Mouse (Mus musculus) liver (tissue): ENCODE data around the gene Anks1.
A peak's percentile ranks its signal among the peaks of the same experiment; 100 is the strongest.

Source experiments
- DNase-seq: peaks from one replicate; pipeline ENCODE4 v3.0.0-alpha.2; 2020; ENCODE audit warnings: mixed read lengths

The Anks1 gene

DNA sequence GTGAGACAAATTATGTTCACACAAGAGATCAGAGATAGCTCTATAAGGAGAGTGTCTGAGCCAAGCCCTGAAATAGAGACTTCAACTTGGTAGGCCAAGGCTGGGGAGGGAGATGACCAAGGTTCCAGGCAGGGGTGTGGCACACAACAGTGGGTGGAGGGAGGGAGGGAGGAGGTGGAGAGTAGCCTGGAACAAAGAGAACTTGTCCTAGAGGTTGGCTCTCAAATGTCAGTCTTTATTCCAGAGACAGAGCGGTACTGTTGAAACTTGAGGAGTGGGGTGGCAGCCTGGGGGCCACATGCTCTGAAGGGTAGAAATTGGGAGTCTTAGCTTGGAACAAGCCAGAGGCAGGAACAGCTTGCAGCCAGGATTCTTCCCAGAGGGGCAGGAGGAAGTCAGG is 91.7 kb downstream of the Anks1 start:
- DNase-seq: no peak

DNA sequence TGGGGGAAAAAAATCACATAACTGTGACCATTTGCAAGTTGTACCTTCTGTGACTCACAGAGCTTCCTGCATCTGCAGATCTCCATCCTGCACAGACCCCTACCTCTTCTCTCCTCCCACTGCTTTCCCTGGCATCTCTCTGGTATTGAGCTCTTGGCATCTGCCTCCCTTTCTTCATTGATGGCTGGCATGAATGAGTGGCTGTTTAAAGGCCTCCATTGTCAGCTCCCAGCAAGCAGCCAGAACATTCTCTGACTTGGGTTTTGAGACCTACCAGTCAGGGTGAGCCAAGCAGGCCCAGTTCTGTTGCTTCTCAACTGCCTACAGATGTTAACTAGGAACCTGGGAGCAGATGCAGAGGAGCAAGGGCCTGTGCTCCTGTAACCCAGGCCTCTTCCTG is 96.3 kb downstream of the Anks1 start:
- no peak for DNase-seq

DNA sequence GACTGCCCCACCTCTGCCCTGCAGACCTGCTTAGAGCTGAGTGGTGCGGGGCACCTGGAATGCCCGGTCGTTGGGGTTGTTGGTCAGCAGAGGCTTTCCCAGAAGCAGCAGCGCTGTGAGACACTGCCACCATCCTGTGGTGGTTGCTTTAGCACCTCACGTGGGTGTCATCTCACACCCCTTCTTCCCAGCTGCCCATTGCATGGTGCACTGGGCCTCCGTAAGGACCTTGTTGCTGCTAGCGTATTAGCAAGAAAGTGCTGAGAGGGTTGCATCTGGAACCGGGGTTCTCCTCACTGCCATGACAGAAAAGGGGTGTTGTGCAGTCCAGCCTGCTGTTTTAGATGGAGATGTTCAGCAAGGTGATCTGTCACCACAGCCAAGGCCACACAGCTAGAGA is 97.1 kb downstream of the Anks1 start:
- no peak for DNase-seq

DNA sequence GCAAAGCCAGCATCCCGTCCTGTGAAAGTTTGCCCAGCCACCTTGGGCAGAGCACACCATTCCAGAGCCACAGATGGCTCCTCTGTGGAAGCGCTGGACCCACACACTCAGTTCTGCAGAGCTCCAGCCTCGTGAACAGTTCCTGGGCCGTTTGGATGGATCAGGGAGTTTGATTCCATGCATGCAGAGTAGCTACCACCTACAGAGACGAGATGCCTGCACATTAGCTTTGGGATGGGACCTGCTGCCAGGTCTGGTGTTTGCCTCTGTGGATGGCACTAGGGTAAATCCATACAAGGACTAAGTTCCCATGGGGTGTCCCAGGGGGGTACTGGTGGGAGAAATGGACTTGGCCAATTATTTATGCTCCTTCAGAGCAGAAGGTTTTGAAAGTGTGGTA is 97.5 kb downstream of the Anks1 start:
- DNase-seq: no peak

DNA sequence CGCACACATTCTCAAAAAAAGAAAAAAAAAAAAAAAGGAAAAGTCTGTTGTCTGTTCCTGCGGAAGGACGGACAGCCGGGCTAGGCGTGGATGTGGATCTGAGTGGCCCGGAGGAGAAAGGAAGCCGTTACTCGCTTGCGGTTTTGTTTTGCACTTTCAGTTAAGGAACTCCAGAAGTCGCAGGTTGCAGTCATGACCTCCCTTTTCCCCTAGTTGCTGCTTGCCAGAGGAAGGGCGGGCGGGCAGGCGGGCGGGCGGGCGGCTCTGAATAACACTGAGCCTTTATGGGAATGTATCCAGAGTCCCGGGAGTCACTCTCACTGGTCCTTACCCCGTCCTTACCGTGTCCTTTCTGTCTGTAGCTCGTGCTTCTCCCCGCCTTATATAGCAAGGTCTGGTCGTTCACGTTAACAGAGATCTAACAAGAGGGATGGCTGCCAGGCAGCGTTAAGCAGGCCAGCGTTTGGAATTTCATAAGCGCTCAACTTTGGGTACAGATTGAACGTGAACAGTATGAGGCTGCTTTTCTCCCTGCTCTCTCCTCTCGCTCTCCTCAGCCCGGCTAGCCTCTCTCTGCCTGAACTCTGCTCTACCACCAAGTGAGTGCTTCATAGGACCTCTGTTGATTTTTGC is 98.2 kb downstream of the Anks1 start:
- peak; percentile 61 for DNase-seq

DNA sequence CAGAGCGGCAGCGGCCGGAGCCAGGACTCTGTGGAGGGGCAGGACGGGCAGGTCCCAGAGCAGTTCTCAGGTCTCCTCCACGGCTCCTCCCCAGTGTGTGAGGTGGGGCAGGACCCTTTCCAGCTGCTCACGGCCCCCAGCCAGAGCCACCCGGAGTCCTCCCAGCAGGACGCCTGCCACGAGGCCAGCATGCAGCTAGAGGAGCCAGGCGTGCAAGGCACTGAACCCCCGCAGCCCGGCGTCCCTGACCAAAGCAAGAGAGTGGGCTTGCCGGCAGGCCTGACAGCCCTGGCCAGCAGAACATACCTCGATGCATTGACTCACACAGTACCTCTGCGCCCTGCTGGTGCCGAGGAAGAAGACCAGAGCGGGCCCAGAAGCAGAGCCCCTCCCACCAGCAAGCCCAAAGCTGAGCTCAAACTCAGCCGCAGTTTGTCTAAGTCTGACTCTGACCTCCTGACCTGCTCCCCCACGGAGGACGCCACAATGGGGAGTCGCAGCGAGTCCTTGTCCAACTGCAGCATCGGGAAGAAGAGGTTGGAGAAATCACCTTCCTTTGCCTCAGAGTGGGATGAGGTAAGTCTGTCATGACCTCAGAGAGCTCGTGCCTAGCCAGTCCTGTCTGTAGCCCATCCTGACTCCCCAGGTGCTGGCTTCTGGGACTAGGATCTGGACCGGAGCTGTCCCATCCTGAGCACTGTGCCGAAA is 98.9 kb downstream of the Anks1 start:
- DNase-seq: no peak

DNA sequence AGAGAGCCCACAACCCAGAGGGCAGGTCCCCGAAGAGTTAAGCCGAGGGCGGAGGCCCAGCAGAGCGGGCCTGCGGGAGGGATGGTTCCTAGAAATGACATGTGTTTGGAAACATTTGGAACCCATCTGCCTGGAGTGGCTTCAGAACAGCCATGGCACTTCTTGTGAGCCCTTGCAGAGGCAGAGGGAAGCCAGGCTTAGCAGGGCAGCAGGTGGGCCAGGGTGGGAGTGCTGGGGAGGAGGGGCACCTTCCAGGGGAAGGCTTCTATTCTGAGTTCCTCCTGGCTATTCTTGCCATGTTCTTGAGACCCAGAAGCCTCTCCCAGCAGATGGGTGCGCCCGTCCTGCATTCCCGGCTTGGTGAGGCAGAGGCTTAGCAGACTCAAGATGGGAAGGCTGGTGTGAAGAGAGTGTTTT is 99.5 kb downstream of the Anks1 start:
- DNase-seq: no peak

DNA sequence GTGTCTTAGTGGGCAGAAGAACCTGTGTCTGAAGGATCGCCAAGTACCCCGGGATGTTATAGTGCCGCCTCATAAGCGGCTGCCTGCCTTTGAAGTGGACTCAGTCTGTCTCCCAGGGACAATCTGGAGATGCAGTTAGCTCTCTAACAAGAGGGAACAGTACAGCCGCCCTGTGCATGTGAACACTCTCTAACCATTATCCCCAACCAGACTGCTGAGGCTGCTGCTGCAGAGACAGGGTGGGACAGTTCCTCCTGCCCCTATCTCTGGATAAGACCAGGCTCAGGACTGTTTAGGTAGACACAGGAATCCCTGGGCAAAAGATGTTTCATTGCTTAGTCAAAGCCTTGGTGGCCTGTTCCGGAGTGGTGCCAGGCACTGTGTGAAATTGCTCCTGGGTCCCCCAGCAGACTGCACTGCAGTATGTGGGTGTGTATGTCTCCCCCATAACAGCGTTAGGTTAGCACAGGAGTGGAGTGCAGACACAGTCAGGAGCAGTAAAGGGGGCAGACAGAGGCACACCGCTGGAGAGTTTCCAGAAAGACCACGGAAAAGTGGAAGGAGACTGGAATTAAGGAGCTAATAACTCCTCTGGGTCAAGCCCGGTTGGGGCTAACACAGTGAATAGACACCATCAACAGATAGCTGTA is 100.1 kb downstream of the Anks1 start:
- no peak for DNase-seq

DNA sequence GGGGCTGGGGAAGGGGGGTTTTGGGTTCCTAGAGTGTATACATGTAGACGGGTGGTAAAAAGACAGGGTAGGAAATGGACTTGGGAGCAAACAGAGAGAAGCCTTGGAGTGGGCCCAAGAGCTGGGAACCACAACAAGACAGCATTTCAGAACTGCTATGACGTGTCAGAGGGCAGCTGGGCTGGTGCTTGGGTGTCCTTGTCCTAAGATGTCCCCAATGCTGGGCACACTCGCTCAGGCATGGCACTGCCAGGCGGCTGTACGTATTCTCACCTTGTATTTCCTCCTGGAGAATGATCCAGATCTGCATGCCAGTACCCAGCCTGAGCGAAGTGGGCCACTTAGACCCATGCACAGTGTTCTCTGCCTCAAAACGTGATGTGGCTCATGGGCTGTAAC is 100.6 kb downstream of the Anks1 start:
- DNase-seq: no peak

DNA sequence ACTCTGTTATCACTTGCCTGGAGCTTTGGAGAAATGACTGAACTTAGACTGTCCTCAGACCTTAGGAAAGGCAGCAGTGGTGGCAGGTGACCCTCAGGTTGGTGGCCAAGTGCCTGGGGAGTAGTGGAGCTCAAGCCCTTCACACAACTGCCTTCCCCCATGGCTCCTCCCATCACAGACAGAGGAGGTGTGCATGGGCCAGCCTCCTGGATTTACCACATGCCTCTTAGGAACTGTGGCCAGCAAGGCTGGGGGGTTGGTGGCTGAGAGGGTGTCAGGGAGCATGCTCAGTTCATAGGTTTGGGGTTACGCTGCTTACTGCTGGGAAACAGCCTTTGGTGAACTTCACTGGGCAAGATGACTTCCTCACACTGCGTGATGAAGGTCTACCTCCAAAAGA is 101.8 kb downstream of the Anks1 start:
- DNase-seq: no peak

DNA sequence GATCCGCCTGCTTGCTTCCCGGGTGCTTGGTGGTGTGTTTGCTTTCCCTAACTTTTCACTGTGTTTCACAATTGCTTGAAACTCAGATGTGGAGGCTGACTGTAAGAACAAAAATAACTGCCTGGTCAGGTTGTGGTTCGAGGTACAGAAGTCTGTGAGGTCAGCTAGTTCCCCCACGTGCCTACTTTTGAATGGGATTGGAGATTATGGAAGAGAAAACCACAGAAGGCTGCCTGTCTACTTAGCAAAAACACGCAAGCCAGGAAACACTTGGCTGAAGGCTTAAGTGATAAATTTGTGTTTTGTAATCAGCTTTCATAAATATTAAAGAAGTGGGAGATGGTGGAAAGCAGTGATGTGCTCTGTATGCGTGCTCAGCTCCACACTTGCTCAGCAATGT is 103.7 kb downstream of the Anks1 start:
- no peak for DNase-seq

DNA sequence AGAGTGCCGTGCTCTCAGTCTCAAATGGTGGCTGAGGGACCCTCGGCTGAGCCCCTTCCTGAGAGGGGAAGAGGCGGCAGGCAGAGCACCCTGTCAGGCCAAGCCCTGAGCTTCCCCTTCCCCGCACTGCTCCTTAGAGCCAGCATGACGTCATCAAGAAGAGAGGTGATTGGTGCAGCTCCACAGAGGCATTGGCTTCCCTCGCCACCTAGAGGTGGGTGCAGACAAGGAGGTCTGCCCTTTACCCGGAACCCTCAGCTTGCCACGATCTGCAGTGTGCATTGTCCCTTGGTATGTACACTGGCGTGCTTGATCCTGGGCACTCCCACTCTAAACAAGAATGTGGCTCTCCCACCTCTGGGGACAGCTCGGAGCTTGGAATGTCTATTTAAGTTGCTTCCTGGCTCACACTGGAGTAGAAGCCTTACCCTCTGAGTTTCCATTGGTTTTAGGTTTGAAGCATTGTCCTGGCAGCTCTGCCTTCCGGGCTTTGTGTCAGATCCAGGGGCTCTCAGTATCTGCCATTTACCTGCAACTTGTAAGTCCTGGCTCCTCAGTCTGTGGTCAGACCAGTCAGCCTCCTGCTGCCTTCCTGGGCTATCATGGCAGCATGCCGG is 104.3 kb downstream of the Anks1 start:
- peak; percentile 80 for DNase-seq

DNA sequence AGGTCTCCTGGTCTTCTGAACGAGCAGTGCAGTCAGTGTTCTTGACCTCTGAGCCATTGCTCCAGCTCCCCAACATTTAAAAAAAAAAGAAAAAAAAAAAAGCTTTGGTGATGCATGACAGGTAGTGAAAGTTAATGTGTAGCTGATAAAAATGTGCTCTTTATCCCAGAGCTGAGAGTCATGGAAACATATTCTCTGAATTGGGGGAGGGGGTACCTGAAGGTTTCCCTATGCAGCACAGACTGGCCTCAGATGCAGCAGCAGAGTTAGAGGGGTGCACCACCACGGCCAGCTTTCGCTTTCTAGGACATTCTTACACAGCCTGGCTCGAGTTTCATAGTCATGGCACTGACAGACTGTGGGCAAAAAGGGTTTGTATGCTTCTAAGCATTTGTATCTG is 105.3 kb downstream of the Anks1 start:
- DNase-seq: no peak

DNA sequence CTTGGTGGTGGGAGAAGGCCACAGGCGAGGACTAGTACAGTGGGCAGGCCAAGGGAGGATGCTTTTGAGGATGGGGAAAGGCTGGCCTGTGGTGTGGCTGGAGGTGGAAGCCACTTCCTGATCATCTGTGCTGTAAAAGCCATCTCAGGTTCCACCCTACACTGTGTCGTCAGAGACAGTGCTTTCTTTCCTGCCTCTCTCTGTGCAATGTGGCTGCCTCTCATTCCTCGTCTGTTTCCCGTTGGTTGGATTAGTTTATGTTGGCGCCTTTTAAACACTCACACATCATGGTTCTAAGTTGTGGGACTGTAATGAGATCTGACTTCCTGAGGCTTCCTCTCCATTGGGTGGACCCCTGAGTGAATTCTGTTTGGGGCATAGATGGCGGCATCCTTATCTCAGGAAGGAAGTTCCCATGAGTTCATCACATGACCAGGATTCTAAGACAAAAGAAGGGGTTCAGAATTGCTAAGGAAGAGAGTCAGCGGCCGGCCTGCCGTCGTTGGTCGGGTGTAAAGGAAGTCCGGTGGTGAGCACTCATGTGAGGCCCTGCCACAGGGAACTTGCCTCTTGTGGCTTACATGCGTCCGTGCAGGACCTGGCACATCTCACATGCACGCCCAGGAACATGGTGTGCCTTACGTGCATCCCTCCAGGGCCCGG is 106.1 kb downstream of the Anks1 start:
- peak; percentile 53 for DNase-seq

DNA sequence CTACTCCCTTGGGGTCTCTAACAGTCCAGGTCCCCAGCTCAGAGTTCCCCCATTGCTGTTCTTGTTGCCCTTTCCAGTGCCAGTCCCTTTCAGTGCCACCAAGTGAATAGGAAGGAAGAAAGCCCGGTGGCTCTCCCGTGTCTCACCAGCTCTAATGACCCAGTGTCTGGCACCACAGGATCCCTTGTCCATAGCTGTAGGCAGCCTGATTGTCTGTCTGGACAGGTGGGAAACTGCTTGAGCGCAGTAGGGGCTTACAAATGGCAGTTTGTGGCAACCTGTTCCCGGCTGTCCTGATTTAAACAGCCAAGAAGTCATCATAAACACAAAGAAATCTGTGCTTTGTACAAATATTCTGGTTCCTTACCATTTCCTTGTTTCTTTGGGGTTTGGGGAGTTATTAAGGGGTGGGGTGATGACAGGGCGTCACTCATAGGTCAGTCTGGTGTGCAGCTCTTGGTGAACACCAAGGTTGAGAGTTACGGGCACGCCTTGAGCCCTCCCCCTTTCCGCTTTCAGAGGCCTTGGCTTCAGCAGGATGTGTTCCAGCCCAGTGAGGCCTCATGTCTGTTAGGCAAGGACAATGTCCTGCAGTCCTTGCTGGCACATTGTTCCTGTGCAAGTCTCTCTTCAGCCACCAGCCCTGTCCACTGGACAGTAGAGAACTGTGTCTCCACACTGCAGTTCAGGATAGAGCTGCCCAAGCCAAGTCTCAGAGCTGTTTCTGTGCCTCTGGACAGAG is 107.1 kb downstream of the Anks1 start:
- DNase-seq: peak; percentile 33

DNA sequence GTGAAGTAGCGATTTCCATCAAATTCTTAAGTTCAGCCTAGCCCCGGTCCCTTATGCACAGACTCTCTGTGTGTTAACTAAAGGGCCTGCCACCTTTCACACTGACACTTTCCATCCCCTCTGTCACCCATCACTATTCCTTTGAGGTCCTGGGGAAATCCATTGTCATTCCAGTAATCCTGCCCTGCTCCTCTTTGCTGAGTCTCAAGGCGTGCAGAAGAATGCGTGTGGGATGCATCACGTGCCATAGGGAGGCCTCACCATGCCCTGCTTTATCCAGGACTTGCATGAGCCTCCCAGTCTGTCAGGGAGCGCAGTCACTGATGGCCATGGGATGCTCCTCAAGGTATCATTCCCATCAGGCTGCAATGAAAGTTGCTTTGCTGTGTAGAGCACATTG is 109.2 kb downstream of the Anks1 start:
- no peak for DNase-seq

DNA sequence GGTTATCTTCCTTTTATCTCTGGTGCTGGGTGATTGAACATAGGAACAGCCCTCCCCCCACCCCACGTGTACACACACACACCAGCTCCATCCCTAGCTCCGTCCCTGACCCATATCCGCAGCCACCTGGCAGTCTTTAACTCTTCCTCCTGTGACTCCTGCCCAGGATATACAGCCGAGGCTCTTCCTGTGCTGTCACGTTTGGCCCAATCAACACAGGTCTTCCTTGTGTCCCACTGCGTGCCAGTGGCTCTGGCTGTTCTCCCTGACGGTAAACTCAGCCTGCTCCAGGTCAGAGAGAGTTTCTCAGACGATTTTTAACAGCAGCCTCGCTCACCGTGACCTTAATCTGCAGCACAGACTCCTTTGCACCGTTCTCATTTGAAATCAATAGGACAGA is 109.7 kb downstream of the Anks1 start:
- DNase-seq: no peak

DNA sequence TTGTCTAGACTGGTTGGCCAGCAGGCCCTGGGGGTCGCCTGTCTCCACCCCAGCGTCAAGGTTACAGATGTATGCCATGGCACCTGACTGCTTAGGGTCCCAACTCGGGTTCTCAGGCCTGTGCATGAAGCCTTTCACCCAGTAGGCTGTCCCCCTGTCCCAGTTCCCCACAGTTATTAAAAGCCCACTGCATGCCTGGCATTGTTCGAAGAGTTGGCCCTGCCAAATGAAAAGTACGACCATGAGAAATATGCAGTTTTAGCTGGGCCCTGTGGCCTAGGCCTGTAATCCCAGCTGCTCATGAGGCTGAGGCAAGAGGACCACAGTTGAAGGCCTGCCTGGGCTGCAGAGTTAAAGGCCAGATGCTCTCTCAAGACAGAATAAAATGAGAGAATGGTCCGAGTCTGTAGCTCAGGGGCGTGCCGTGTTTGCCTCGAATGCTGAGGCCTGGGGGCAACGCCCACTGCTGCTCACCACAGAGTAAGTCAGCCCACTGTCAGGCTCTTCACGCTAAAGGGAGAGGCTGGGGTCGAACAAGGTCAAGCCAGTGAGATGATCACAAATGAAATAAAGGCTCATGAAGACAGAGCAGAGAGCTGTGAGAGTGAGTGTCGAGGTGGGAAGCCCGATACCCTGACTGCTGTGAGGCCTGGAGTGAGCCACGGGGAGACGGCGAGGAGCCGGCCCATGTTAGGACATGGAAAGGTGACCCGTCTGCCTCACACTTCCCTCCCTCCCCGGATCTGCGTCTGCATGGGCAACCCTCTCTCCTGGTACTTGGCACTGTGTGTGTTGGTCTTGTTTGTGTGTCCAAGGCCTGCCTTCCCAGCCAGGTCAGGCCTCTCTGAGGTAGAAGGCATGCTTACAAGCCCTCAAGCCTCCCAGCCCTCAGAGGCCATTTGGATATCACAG is 110.9 kb downstream of the Anks1 start:
- no peak for DNase-seq

DNA sequence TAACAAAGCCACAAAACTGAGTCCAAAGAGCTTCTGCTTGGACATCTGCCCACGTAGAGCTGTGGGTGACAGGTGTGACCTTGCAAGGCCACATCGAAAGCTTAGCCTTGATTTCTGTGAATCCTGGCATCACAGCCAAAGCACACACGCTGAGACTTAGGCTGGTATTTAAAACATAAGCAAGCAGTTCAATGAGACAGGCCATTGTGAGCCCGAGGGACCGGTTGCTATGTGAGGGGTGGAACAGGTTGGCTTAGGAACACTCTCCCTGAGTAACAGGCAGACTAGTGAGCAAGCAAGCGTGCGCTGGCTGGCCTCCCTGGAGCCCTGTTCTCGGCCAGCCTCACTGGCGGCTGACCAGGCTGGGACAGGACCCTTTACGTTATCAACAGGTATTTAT is 112.8 kb downstream of the Anks1 start:
- DNase-seq: no peak

DNA sequence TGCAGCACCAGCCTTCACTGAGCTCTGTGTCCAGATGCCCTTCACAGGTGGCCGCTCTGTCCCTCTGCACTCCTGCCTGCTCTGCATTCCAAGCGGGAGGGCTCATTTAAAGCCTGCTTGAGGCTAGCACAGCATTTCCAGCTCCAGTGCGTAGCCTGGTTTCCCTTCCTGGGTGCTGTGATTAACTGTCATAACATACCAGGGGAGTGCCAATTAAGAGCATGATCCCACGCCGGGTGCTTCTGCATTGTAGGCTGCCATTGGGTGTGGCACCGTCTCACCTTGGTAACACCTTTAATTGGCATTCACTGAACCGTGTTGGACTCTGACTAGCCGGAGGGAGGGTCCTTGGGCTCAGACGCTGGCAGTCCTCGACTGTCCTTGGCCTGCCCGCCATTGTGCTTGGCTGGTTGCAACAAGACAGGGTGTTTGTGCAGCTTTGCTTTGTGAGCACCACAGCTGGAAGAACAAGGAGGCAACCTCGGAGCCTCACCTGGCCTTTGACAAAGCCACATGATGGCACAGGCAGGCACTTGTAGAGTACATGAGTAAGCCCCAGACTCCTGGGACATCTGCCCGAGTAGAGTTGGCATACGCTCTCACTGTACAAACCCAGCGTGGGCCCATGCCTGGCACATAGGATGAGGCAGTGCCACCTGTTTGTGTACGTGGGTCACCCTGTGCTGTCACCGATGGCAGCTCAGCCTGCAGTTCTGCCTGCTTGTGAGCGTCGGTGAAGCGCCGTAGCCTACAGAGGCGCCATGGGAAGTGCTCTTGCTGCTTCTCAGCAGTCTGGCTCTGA is 113.9 kb downstream of the Anks1 start:
- no peak for DNase-seq

DNA sequence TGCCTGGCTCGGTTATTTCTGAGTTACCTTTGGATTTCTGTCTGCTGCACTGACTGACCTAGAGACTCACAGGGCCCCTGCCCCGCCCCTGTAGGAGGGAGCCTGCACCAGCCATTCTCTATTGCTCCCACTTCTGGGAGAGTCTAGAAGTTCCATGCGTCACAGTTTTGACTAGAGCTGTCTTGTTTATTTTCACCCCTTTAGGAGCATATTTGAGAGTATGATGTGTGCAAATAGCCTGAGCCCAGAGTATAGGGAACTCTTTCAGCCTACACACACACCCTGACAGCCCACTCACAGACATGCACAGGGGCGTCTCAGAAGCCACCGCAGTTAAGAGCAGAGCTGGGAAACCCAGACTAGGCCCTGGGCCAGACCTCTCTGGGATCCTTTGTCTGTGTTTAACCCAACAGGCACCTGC is 116.4 kb downstream of the Anks1 start:
- no peak for DNase-seq
